7 mouse cellular contexts compared by ENCODE assay signal in the genomic region with DNA sequence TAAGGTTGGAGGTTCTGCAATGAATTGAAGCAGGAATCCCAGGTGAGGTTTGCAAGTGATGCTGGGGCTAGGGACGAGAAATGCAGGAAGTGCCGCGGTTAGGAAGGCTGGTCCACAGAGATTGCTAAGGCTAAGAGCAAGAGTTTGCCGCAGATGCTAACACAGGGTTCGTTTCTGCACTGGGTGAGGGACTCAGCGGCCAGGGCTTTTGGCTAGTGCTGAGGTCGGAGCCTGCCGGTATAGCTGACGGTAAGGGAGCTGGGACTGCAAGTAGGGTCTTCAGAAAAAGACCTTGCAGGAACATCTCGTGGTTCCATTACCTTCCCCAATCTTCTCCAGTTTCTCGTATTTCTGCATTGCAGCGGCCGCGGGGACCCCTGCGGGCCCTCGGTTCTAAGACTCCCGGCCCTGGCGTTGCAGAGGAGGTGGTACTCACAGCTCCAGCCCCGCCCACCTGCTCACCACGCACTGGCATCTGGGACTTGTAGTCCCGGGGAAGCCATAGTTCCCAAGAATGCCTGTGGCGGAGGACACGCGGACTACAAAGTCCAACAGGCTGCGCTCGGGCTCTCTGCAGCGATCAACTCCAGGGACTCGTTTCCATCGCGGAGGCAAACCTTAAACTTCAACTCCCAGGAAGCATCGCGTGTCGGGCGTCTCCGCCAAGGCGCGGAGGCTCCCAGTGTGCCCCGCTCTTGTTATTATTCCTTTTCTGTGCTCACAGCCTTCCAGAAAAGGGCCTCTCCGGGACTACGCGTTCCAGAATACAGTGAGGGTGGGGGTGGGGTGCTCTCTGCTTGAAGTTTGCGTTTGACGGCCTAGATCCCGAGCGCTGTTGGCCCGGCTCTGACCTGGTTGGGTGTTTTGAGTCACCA. TPM values are rescaled to one million over a fixed set of nuclear protein-coding genes. Genes with fewer than 3 reads are reported as not detected.
DNase-seq lines count a peak whose midpoint lies in the region; ATAC-seq lines count a peak whose summit lies in the region.

A gene (minus strand): TSS at position 402 of the 875 bp plus-strand sequence.
A gene (plus strand): TSS at position 709 of the 875 bp plus-strand sequence.

- peaks cover 33% of the 10 kb centered on the region for H3K4me1 ChIP-seq in intestine, embryonic 15.5 days (replicated peaks)
- H3K4me1 ChIP-seq in midbrain, embryonic 10.5 days, result peaks cover 61% of the 10 kb centered on the region

- ATAC-seq in intestine, embryonic 15.5 days, result peak; percentile 91

- 0% methylated on average over 46 of the region's 46 CpGs for WGBS in intestine, embryonic 15.5 days
- WGBS in midbrain, embryonic 10.5 days, result under 1% methylated on average over 46 of the region's 46 CpGs

- peak within 1 kb of the TSS; percentile 90 for H3K27ac ChIP-seq in intestine, embryonic 15.5 days
- peak within 1 kb of the TSS; percentile 88 for H3K27ac ChIP-seq in midbrain, embryonic 10.5 days (replicated peaks)

- DNase-seq in adrenal gland, adult 2 months, result peak; percentile 99
- peak; percentile 98 for DNase-seq in embryo, embryonic 11.5 days (ENCODE audit: low read depth, low spot score)
- DNase-seq in gastrocnemius, postnatal 36 days, result peak; percentile 95 to 98
- DNase-seq in left cerebral cortex, postnatal 25 days (ENCODE audit: low spot score in 2 of 2), result peak; percentile 99 to 100
- peak; percentile 99 for DNase-seq in midbrain, embryonic 10.5 days (ENCODE audit: low spot score)
- peak; percentile 95 for DNase-seq in right cerebral cortex, postnatal 4 days

- H3K9me3 ChIP-seq in intestine, embryonic 15.5 days, result no peaks in the 10 kb centered on the region
- no peaks in the 10 kb centered on the region for H3K9me3 ChIP-seq in midbrain, embryonic 10.5 days (replicated peaks)

- peak within 1 kb of the TSS; percentile 62 for H3K4me3 ChIP-seq in intestine, embryonic 15.5 days (replicated peaks)
- peak within 1 kb of the TSS; percentile 76 for H3K4me3 ChIP-seq in midbrain, embryonic 10.5 days

- H3K27me3 ChIP-seq in intestine, embryonic 15.5 days (replicated peaks), result no peaks in the 10 kb centered on the region
- H3K27me3 ChIP-seq in midbrain, embryonic 10.5 days (ENCODE audit: low read depth, poor library complexity, severe bottlenecking), result peaks cover 24% of the 10 kb centered on the region

- H3K4me2 ChIP-seq in intestine, embryonic 15.5 days (replicated peaks), result peak within 1 kb of the TSS; percentile 81

- H3K36me3 ChIP-seq in intestine, embryonic 15.5 days, result no peaks in the 10 kb centered on the region
- H3K36me3 ChIP-seq in midbrain, embryonic 10.5 days, result peaks cover 27% of the 10 kb centered on the region

- peak within 1 kb of the TSS; percentile 66 for H3K9ac ChIP-seq in intestine, embryonic 15.5 days

- intact Hi-C loops in gastrocnemius, postnatal 36 days (cut with DNase I), result no loop called here
- intact Hi-C loops in left cerebral cortex, postnatal 25 days (cut with DNase I), result loop anchor here (1.0 kb wide), 1 partner anchor 22 kb away; a partner anchor contains a TSS

RNA-seq across cellular contexts. Expression of the first gene that starts in this region (rescaled TPM):
- 10 to 100 TPM; 40.7 to 47.9 TPM for total RNA-seq in adrenal gland, adult 2 months (2021)
- polyA plus RNA-seq in adrenal gland, adult 2 months (2012; rRNA removed), result 60.2 and 63.3 TPM in 2 replicates
- total RNA-seq in gastrocnemius, postnatal 36 days (2021), result 10 to 100 TPM; 11.3 to 12.0 TPM
- polyA plus RNA-seq in intestine, embryonic 15.5 days (2015; fragmentation: Nextera tagmentation; extraction: Ambion mirVana), result 35.5 and 38.3 TPM in 2 replicates
- 100 to 1,000 TPM; 132 TPM for total RNA-seq in left cerebral cortex, postnatal 25 days (2021)
- polyA plus RNA-seq in midbrain, embryonic 10.5 days (2016; fragmentation: Nextera tagmentation; extraction: Ambion mirVana), result 49.0 and 61.6 TPM in 2 replicates

RNA-seq across cellular contexts. Expression of the second gene that starts in this region (rescaled TPM):
- 10 to 100 TPM; 58.4 to 63.2 TPM for total RNA-seq in adrenal gland, adult 2 months (2021)
- polyA plus RNA-seq in adrenal gland, adult 2 months (2012; rRNA removed), result 65.9 and 74.0 TPM in 2 replicates
- 10 to 100 TPM; 14.7 to 15.5 TPM for total RNA-seq in gastrocnemius, postnatal 36 days (2021)
- 41.1 and 46.9 TPM in 2 replicates for polyA plus RNA-seq in intestine, embryonic 15.5 days (2015; fragmentation: Nextera tagmentation; extraction: Ambion mirVana)
- 10 to 100 TPM; 28.5 to 33.2 TPM for total RNA-seq in left cerebral cortex, postnatal 25 days (2021)
- polyA plus RNA-seq in midbrain, embryonic 10.5 days (2016; fragmentation: Nextera tagmentation; extraction: Ambion mirVana), result 32.9 and 33.3 TPM in 2 replicates

Comparison
In these comparisons a context has a peak if more than half of its experiments do, and no peak if none do; other contexts are left out.
1. Peak in every context shown above with its lines: DNase-seq, ATAC-seq, H3K4me3 ChIP-seq and H3K27ac ChIP-seq.